Mouse (Mus musculus): ENCODE results near the gene Nisch.

DNA sequence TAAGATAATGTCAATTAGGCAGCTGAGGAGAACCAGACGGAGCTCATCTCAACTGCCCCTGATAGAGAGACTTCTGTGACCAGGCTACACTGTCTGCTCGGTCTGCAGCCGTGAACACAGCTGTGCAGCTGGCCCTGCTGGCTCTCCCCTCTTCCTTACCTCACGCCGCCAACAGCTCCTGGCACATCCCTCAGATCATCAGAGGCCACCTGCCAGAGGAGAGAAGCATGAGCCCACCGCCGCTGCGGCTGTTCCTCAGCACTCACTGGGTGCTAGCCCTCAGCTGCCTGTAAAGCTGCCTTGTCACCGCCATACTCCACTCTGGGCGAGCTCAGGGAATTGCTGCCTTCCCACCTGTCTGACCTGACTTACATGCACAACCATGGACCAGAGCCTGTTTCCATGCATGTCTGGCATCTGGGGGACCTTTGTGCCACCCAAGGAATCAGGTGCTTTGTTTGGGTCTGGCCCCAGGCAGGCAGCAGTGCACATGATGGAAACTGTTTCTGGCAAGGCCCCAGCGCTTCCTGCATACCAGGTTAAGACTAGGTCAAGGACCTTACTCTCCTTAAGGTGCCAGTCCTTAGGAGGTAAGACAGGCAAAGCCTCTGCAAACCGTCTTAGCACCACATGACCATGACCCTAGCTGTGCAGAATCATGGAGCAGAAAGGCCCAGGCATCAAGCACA is 36.9 kb downstream of the Nisch start:
- no peak for TF ChIP-seq CTCF (IDR thresholded peaks at IDR 0.05; ENCODE audit: extremely low read depth, insufficient read length, insufficient replicate concordance, low read depth, low read length)
- TF ChIP-seq POLR2A (IDR thresholded peaks at IDR 0.05; ENCODE audit: low read depth, low read length), result no peak
